Mouse (Mus musculus) monocyte, adult 5-6 weeks (primary cell): ENCODE measurements around the gene Gm5148. TPM values are rescaled to one million over a fixed set of nuclear protein-coding genes. Genes with fewer than 3 reads are reported as not detected.

Source experiments
- ATAC-seq: fragments of 153-309, 156-312 bp; replicated peaks from 2 replicates; pipeline ENCODE4 v1.8.0; 2017; ENCODE audit warnings: mild to moderate bottlenecking; ENCODE audit not compliant: low TSS enrichment, insufficient number of reproducible peaks, severe bottlenecking, poor library complexity, low FRiP score
- total RNA-seq: library from RNA; stranded (forward); fragments of 200-1000, 200-491, 200-594 nt; gene quantifications from 3 replicates; pipeline ENCODE4 v1.2.3, GENCODE M21; 2017

Gene Gm5148
- total RNA-seq = 24.7 to 61.8 TPM (median 41.2 TPM) in 3 replicates

- no peak for ATAC-seq
These were observed at the start of gene Gm5148 for GRCm38 (mm10) chr3:37724171-37724804. TSS of gene Gm5148 (minus strand) at chr3:37724490.

- ATAC-seq = no peak
These were observed 46.7 kb upstream of the Gm5148 start for GRCm38 (mm10) chr3:37770951-37771350.

DNA sequence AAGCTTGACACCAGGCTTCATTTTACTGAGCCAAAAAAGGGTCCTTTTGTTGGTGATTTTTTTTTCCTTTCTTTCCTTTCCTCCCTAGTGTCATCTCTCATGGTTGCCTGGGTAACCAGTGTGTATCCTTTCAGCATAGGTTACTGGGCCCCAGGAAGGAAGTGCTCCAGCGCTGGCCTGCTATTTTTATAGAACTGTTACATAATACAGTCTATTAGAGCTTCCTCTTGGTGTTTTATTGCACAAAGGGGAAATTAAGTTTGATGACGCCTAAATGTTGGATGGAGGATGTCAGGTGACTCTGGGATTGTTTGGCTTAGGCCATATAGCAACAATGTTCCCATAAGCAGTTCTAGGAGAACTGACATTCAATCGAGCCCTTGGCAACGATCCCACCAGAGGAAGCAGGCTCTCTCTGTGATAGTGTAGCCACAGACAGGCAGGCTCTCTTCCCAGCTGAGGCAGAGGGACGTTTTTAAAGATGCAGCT is 45.0 kb upstream of the Gm5148 start:
- ATAC-seq = peak; percentile 77

DNA sequence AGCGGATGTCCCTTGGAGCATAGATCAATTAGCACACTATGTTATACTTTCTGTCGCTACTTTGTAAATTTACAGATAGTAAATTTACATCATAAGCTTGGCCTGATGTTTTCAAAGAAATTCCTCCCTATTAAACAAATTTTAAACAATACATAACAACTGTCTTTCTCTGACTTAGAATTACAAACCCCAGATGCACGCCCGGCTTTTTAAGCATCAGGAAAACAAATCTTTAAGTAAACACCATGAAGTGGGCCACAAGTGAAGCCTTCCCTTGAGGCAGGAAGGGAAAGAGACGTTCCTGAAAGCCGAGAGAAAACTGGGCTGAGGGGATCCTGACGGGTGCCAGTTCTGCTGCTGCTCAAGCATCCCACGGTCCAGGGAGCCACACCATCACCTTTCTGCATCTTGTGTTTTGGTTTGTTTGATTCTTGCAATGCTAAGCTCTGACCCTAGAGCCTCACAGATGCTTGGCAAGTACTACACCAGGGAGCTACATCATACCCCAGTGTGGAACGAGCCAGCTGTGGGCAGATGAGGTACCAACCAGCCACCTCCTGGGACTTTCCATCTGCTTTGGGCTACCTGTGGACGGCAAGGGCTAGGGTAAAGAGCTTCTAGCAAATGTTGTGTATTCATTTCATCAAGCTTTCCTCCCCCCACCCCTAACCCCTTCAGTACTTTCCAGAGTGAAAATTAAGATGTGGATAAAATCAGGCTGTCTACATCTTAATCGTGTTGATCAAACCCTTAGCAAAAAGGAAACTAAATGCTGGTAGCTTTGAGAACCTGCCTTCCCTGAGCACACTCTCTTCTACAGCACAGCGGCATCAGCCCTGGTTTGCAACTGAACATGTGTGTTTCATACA is 43.1 kb upstream of the Gm5148 start:
- no peak for ATAC-seq

GRCm38 (mm10) chr3:37766628-37767027 is 42.3 kb upstream of the Gm5148 start:
- no peak for ATAC-seq

- no peak for ATAC-seq
These were observed 41.7 kb upstream of the Gm5148 start for GRCm38 (mm10) chr3:37765971-37766370.

DNA sequence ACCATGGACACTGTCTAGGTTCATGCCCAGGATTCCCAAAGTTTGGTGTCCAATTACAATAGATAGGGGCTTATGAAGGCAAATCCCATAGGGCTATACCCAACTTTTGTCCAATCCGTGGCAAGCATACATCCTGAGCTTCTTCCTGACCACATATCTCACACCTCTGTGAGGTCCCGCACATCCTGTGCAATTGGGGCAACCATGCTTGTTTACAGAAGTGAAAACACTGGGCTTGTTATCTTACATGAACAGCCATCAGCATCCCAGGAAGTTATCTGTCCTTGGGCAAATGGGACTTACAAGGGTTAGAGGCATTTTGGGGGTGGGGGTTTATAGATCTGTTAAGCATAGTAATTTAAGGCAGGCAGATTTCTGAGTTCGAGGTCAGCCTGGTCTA is 41.0 kb upstream of the Gm5148 start:
- no peak for ATAC-seq

DNA sequence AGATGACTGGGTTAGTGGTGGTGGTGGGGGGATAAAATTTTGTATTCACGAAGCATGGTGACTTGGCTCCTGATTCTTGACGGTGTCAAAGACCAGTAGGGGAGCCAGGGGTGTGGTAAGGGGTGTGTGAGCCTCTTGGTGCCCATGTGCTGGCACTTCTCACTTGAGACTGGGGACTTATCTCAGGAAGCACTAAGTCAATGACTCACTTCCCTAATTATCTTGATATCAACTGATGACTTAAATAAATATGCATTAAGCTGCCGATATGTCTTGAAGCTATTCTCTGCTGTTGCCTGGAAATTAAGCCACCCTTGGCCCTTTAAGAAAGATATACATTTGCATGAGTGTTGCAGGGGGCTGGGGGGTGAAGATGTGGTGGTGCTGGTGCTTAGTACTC is 38.0 kb upstream of the Gm5148 start:
- no peak for ATAC-seq

DNA sequence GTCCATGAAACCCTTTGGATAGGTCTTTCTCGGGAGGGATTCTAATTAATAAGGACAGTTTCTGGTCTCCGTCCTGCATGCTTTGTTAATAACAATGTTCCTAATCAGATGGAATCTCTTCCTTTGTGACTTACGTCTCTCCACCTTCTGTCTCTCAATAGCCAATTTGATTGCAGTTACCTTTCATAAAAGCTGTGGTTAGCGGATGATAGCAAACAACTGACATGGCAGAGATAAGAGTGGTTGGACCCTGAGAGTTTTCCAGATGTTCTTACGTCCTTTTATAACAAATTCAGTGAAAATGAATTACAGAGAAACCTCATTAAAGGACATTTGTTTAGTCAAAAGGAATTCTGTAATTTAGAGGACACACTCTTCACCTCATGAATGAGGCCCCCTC is 37.5 kb upstream of the Gm5148 start:
- no peak for ATAC-seq

DNA sequence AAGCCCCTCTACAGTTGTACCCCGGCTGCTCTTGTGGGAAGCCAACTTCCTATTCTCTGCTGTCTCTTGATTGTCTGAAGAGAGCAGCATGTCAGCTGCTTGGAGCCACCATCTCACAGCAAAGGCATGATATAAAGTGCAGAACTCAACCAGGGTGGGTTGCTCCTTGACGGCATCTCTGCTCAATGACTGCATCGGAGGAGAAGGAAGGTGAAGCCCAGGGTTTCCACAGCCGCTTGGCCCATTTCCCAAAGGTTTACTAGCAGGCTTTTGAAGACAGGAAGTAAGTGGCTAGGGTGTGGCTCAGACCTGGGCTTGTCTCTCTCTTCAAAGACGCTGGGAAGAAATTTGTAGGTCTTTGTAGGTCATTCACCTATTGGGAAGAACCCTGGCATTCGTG is 36.6 kb upstream of the Gm5148 start:
- no peak; the same call in 1 of the 2 replicates for ATAC-seq

DNA sequence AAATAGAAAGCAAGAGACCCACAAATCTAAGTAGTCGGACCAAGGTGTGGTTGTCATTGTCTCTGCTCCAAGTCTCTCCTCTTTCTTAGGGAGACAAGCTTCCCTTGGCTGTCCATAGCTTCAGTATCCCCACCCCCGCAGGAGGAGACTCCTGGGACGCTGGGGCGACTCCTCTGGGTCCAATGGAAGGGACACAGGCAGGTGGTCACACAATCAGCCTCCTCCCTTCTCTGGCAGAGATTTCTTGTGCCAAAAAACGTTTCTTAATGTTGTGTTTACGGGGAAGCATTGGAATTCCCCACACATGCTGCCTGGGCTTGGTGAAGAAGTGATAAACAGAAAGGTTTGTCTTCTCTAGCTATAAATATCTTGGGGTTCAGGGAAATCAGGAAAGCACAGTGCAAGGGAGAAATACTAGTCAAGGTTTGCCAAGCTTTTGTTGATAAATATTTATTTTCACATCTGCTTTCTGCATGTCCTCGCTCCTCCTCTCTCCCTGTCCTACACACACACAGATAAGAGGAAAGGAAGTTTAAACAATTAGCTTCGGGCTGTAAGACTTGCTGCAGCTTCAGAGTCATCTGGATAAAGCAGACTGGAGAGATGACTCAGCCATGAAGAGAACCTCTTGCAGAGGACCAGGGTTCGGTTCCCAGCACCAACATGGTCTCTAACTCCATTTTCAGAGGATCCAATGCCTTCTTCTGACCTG is 34.5 kb upstream of the Gm5148 start:
- ATAC-seq = no peak

- ATAC-seq = no peak
These were observed 33.8 kb upstream of the Gm5148 start for GRCm38 (mm10) chr3:37758124-37758523.

DNA sequence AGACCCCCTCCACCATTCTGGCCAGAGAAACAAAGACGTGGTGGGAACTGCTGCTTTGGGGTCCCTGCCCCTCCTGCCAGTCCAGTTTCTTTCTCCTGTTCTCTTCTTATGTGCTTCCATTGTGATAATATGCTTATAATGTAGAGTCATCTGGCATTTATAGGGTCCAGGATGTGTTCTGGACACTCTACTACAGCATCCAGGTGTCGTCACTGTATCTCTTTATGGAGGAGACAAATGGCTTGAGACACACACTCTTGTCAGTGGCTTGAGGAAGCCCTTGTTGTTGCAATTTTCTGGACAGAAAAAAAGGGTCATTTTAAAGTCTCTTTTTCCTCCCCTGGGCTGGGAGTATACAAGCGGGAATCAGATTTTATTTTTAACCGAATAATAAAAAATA is 33.3 kb upstream of the Gm5148 start:
- no peak for ATAC-seq

GRCm38 (mm10) chr3:37756005-37756404 is 31.7 kb upstream of the Gm5148 start:
- no peak for ATAC-seq

GRCm38 (mm10) chr3:37754639-37755038 is 30.3 kb upstream of the Gm5148 start:
- no peak for ATAC-seq

GRCm38 (mm10) chr3:37753148-37753547 is 28.9 kb upstream of the Gm5148 start:
- ATAC-seq = no peak

DNA sequence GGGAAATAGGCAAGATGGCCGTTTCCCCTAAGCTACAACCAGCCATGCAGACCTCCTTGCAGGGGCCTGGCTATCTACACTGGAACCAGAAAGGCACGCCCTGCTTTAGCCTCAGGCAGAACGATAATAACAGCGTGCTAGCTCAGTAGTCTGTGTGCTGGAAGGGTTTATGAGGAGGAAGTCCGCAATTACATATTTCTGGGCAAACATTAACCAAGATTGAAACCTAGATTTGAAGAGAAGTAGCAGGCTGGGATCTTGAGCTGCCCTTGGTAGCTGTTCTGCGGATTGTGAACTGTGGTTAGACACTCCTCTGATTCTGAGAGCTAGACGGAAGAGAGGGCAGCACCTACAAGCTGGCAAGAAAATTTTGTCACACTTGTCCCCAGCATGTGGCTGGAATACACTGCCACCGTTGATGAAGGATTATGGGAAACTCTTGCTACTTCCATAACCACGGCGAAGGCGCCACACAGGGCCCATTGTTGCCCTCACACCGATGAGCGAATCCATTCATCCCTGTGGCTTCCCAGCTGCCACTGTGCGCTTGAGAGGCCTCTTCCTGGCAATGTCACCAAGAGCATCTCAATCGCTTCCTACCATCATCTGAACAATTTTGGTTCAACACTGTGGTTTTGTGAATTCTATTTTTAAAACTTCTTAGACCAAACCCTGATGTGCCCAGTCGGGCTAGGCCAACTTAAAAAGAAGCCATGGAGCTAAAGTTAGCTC is 23.9 kb upstream of the Gm5148 start:
- peak; percentile 64 for ATAC-seq

- 0 out of 2 replicates have a peak, but pooled peaks have one; percentile 10 for ATAC-seq
These were observed 23.1 kb upstream of the Gm5148 start for GRCm38 (mm10) chr3:37747258-37748001.
